Mouse (Mus musculus): ENCODE results near the gene Rnh1. TPM values are rescaled to one million over a fixed set of nuclear protein-coding genes. Genes with fewer than 3 reads are reported as not detected.

Rnh1 gene
- polyA plus RNA-seq, 1 experiment from 2014 or later: 56.1 TPM

DNA sequence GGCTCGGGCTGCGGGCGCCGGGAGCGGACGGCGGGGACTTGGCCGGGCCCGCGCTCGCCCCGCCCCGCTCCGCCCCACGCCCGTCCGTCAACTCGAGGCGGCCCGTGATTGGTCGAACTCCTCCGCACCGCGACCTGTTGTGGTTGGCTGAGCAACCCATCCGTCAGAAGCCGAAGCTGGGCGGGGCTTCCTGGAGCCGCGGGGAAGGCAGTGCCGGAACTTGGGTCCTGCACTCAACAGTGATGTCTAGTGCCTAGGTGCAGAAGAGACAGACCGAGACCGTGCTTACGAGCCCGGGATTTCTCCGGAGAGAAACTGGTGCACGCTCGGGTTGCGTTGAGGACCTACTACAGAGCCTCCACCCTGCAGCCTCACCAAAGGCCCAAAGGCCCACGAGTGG, 21.3 kb upstream of the Rnh1 start, which contains the start of the genes Hras and Lrrc56:
TSS of gene Hras (minus strand) at position 58 of the 400 bp plus-strand sequence.
TSS of gene Lrrc56 (plus strand) at position 210 of the 400 bp plus-strand sequence.
- DNase-seq (ENCODE audit: low spot score): peak; percentile 98
- Histone ChIP-seq H3K9me3 (ENCODE audit: control insufficient read depth, low read length) (no peaks in the 10 kb centered on the region), H3K27ac (peak within 1 kb of the TSS; percentile 82), H3K27me3 (ENCODE audit: control insufficient read depth, insufficient read depth, low read length) (no peaks in the 10 kb centered on the region), H3K4me1 (replicated peaks; ENCODE audit: control insufficient read depth, insufficient read depth, low read length) (peaks cover 21% of the 10 kb centered on the region), H3K9ac (peak within 1 kb of the TSS; percentile 97), H3K36me3 (replicated peaks; ENCODE audit: control insufficient read depth, insufficient read depth) (peaks cover 34% of the 10 kb centered on the region), H3K4me3 (replicated peaks; ENCODE audit: low read length) (peak within 1 kb of the TSS; percentile 97), H3K4me2 (replicated peaks) (peak within 1 kb of the TSS; percentile 97)
- under 1% methylated on average over 30 of the region's 39 CpGs for WGBS
- ATAC-seq (ENCODE audit: low FRiP score): peak; percentile 95

DNA sequence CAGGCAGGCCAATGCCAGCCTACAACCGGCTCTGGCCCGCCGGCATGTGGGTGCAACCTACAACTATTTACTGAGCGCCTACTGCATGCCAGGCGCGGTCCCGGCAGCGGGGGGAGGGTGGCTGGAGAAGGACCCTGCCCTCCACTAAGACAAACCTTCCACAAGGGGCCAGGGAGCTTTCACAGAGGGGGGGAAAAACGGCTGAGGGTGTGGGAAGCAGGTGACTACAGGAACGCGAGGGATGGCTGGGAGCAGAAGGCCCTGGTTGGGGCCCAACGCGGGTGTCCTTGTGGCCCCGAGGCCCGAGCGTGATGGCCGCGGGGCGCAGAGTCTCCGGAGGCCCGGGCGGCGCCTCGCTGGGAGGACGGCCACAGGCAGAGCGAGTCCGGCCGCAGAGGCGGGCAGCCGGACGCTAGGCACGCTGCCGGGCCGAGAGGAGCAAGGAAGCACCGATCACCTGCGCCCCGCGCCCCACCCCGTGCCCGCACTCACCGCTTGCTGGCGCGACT, 20.7 kb upstream of the Rnh1 start:
- H3K4me1 ChIP-seq (replicated peaks; ENCODE audit: control insufficient read depth, insufficient read depth, low read length): peaks cover 21% of the 10 kb centered on the region
- 0% methylated on average over 33 of the region's 43 CpGs for WGBS
- no peaks in the 10 kb centered on the region for H3K27me3 ChIP-seq (ENCODE audit: control insufficient read depth, insufficient read depth, low read length)
- peak overlapping the region; percentile 96 for H3K4me2 ChIP-seq (replicated peaks)
- no peaks in the 10 kb centered on the region for H3K9me3 ChIP-seq (ENCODE audit: control insufficient read depth, low read length)
- peaks cover 36% of the 10 kb centered on the region for H3K36me3 ChIP-seq (replicated peaks; ENCODE audit: control insufficient read depth, insufficient read depth)
- no peak for ATAC-seq (ENCODE audit: low FRiP score)
- H3K27ac ChIP-seq: peak overlapping the region; percentile 82
- DNase-seq (ENCODE audit: low spot score): peak; percentile 24
- H3K9ac ChIP-seq: peak overlapping the region; percentile 97
- peak overlapping the region; percentile 97 for H3K4me3 ChIP-seq (replicated peaks; ENCODE audit: low read length)

DNA sequence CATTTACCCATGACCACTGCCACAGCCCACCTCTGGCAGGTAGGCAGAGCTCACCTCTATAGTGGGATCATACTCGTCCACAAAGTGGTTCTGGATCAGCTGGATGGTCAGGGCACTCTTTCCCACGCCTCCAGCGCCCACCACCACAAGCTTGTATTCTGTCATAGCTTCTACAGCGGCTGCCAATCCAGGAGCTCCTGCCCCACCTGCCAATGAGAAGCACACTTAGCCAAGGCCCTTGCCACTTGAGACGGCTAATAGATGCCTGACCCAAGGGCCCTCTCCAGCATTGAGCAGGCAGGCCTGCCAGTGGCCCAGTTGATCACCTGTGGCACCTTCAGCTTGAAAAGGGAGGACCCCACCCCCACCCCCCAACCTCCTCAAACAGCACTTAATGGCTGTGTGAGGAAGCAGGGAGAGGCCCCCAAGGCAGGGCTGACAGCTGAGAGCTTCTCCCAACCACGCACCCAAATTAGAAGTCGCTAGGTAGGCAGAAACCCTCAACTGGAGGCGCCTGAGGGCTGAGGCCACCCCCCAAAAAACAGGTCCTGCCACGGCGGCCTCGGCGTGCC, 20.2 kb upstream of the Rnh1 start:
- H3K4me1 ChIP-seq (replicated peaks; ENCODE audit: control insufficient read depth, insufficient read depth, low read length): peaks cover 21% of the 10 kb centered on the region
- peak overlapping the region; percentile 97 for H3K4me3 ChIP-seq (replicated peaks; ENCODE audit: low read length)
- H3K9me3 ChIP-seq (ENCODE audit: control insufficient read depth, low read length): no peaks in the 10 kb centered on the region
- H3K27me3 ChIP-seq (ENCODE audit: control insufficient read depth, insufficient read depth, low read length): no peaks in the 10 kb centered on the region
- DNase-seq (ENCODE audit: low spot score) (no peak), ATAC-seq (ENCODE audit: low FRiP score) (no peak)
- peak overlapping the region; percentile 82; the same call in 1 of the 2 replicates for H3K27ac ChIP-seq
- peak overlapping the region; percentile 97 for H3K9ac ChIP-seq
- H3K4me2 ChIP-seq (replicated peaks): peak overlapping the region; percentile 96
- peaks cover 36% of the 10 kb centered on the region for H3K36me3 ChIP-seq (replicated peaks; ENCODE audit: control insufficient read depth, insufficient read depth)
- 34% methylated on average over 12 of the region's 12 CpGs for WGBS

GRCm38 (mm10) chr7:141191796-141192685, 19.4 kb upstream of the Rnh1 start:
- H3K9ac ChIP-seq: no peak overlapping the region
- 93% methylated on average over 24 of the region's 24 CpGs for WGBS

DNA sequence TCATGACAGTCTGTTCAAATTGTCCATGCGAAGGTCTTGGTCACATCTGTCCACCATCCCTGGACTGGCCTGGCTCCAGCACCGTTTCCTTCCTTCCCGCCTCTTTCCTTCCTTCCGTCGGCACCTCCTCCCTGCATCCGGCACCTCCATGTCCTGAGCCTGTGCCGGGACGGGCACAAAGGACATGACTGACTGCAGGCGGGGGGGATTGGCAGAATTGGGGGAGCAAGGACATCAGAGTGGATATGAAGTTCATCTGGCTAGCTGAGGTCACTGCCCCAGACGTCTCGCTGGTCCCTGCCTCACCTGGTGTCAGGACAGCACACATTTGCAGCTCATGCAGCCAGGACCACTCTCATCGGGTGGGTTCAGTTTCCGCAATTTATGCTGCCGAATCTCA, 18.4 kb upstream of the Rnh1 start:
- Histone ChIP-seq H3K36me3 (replicated peaks; ENCODE audit: control insufficient read depth, insufficient read depth) (peaks cover 36% of the 10 kb centered on the region), H3K4me3 (replicated peaks; ENCODE audit: low read length) (no peak overlapping the region), H3K9me3 (ENCODE audit: control insufficient read depth, low read length) (no peaks in the 10 kb centered on the region), H3K27me3 (ENCODE audit: control insufficient read depth, insufficient read depth, low read length) (no peaks in the 10 kb centered on the region), H3K4me2 (replicated peaks) (no peak overlapping the region), H3K4me1 (replicated peaks; ENCODE audit: control insufficient read depth, insufficient read depth, low read length) (peaks cover 21% of the 10 kb centered on the region), H3K27ac (no peak overlapping the region), H3K9ac (no peak overlapping the region)
- ATAC-seq (ENCODE audit: low FRiP score) (no peak), DNase-seq (ENCODE audit: low spot score) (no peak)
- 88% methylated on average over 13 of the region's 14 CpGs for WGBS

More at GRCm38 (mm10) chr7:141191796-141192685, 19.4 kb upstream of the Rnh1 start:
- ATAC-seq (ENCODE audit: low FRiP score) (no peak), DNase-seq (ENCODE audit: low spot score) (no peak)
- Histone ChIP-seq H3K4me1 (replicated peaks; ENCODE audit: control insufficient read depth, insufficient read depth, low read length) (peaks cover 21% of the 10 kb centered on the region), H3K27ac (no peak overlapping the region), H3K27me3 (ENCODE audit: control insufficient read depth, insufficient read depth, low read length) (no peaks in the 10 kb centered on the region), H3K36me3 (replicated peaks; ENCODE audit: control insufficient read depth, insufficient read depth) (peaks cover 36% of the 10 kb centered on the region), H3K9me3 (ENCODE audit: control insufficient read depth, low read length) (no peaks in the 10 kb centered on the region), H3K4me3 (replicated peaks; ENCODE audit: low read length) (peak overlapping the region; percentile 97), H3K4me2 (replicated peaks) (peak overlapping the region; percentile 96)

DNA sequence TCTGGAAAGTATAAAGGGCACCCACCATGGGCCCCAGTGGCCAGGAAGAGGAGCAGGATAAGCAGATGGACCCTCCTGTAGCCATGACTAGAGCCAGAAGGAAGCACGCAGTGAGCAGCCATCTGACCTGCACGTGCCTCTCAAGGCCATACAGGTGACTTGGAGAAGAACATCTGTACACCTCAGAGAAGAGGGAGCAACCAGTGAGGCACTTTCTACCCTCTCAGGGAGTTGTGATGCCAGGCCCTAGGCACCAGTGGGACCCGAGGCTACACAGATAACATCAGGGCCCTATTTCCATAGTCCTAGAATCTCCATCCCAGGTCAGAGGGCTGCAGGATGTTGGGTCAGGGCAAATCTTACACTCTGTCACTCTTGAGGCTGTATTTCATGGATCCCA, 17.6 kb upstream of the Rnh1 start:
- Histone ChIP-seq H3K27me3 (ENCODE audit: control insufficient read depth, insufficient read depth, low read length) (no peaks in the 10 kb centered on the region), H3K9me3 (ENCODE audit: control insufficient read depth, low read length) (no peaks in the 10 kb centered on the region), H3K4me3 (replicated peaks; ENCODE audit: low read length) (no peak overlapping the region), H3K36me3 (replicated peaks; ENCODE audit: control insufficient read depth, insufficient read depth) (peaks cover 36% of the 10 kb centered on the region), H3K4me1 (replicated peaks; ENCODE audit: control insufficient read depth, insufficient read depth, low read length) (peaks cover 17% of the 10 kb centered on the region), H3K9ac (no peak overlapping the region), H3K4me2 (replicated peaks) (no peak overlapping the region), H3K27ac (no peak overlapping the region)
- WGBS: 97% methylated on average over 3 of the region's 3 CpGs
- DNase-seq (ENCODE audit: low spot score) (no peak), ATAC-seq (ENCODE audit: low FRiP score) (no peak)

GRCm38 (mm10) chr7:141188733-141189132, 16.1 kb upstream of the Rnh1 start:
- no peak overlapping the region for H3K9ac ChIP-seq
- no peaks in the 10 kb centered on the region for H3K27me3 ChIP-seq (ENCODE audit: control insufficient read depth, insufficient read depth, low read length)
- 91% methylated on average over 3 of the region's 3 CpGs for WGBS
- no peak overlapping the region for H3K27ac ChIP-seq
- H3K36me3 ChIP-seq (replicated peaks; ENCODE audit: control insufficient read depth, insufficient read depth): peaks cover 36% of the 10 kb centered on the region
- H3K4me3 ChIP-seq (replicated peaks; ENCODE audit: low read length): no peak overlapping the region
- no peaks in the 10 kb centered on the region for H3K9me3 ChIP-seq (ENCODE audit: control insufficient read depth, low read length)
- DNase-seq (ENCODE audit: low spot score) (no peak), ATAC-seq (ENCODE audit: low FRiP score) (no peak)
- no peak overlapping the region for H3K4me2 ChIP-seq (replicated peaks)
- H3K4me1 ChIP-seq (replicated peaks; ENCODE audit: control insufficient read depth, insufficient read depth, low read length): peaks cover 11% of the 10 kb centered on the region

DNA sequence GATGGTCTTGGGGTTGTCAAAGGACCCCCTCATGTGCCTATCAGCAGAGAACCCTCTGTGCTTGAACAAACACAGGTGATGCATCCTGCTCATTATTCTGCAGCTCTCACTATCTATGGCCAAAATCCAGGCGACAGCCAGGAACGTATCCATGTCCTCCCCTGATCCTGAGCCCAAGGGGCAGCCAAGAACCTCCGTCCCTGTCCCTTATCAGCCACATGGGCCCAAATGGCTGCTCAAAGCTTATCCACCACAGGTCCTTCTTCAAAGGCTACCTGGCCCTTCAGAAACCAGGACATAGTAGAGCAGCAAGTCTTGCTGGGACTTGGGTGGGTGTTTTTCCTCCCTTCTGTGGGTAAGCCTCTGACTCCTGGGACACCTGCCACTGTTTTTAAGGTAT, 15.5 kb upstream of the Rnh1 start:
- H3K9me3 ChIP-seq (ENCODE audit: control insufficient read depth, low read length): no peaks in the 10 kb centered on the region
- H3K9ac ChIP-seq: no peak overlapping the region
- no peak overlapping the region for H3K4me2 ChIP-seq (replicated peaks)
- peaks cover 10% of the 10 kb centered on the region for H3K4me1 ChIP-seq (replicated peaks; ENCODE audit: control insufficient read depth, insufficient read depth, low read length)
- H3K27ac ChIP-seq: no peak overlapping the region
- WGBS: 88% methylated on average over 3 of the region's 3 CpGs
- peaks cover 36% of the 10 kb centered on the region for H3K36me3 ChIP-seq (replicated peaks; ENCODE audit: control insufficient read depth, insufficient read depth)
- ATAC-seq (ENCODE audit: low FRiP score) (no peak), DNase-seq (ENCODE audit: low spot score) (no peak)
- no peak overlapping the region for H3K4me3 ChIP-seq (replicated peaks; ENCODE audit: low read length)
- H3K27me3 ChIP-seq (ENCODE audit: control insufficient read depth, insufficient read depth, low read length): no peaks in the 10 kb centered on the region

DNA sequence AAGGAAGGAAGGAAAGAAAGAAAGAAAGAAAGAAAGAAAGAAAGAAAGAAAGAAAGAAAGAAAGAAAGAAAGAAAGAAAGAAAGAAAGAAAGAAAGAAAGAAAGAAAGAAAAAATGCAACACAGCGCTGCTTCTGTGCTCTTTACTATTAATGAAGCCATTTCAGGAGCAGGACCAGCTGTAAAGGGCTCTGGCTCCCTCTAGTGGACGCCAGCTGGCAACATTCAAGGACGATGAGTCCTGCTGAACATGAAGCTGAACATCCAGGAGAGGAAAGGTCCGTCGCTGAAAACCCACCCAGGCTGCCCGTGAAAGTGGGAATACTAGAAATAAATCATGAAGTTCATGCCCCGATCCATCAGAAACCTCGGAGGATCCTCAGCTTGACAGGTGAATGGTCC, 3.5 kb upstream of the Rnh1 start:
- Histone ChIP-seq H3K4me2 (replicated peaks) (no peak overlapping the region), H3K27me3 (ENCODE audit: control insufficient read depth, insufficient read depth, low read length) (no peaks in the 10 kb centered on the region), H3K36me3 (replicated peaks; ENCODE audit: control insufficient read depth, insufficient read depth) (no peaks in the 10 kb centered on the region), H3K27ac (no peak overlapping the region), H3K9me3 (ENCODE audit: control insufficient read depth, low read length) (no peaks in the 10 kb centered on the region), H3K9ac (no peak overlapping the region), H3K4me1 (replicated peaks; ENCODE audit: control insufficient read depth, insufficient read depth, low read length) (peaks cover 7% of the 10 kb centered on the region), H3K4me3 (replicated peaks; ENCODE audit: low read length) (no peak overlapping the region)
- ATAC-seq (ENCODE audit: low FRiP score) (no peak), DNase-seq (ENCODE audit: low spot score) (peak; percentile 91)
- 2% methylated on average over 8 of the region's 8 CpGs for WGBS

All from hindbrain, embryonic 14.5 days (tissue).